Mouse (Mus musculus): ENCODE measurements around the gene Rpl23.
"Not testable (repeated sequence)": the region's sequence is repeated elsewhere in the genome, so short reads cannot be mapped to it uniquely, and the experiment has no call there.

The Rpl23 gene

GRCm38 (mm10) chr11:97798782-97799145, 16.5 kb upstream of the Rpl23 start, which contains the start of gene Lasp1:
Gene Lasp1, plus strand, starts transcription at chr11:97799000.
- DNase-seq = peak; percentile 70 to 81

- no peak for DNase-seq
Observed at GRCm38 (mm10) chr11:97798083-97798435, 15.8 kb upstream of the Rpl23 start.

DNA sequence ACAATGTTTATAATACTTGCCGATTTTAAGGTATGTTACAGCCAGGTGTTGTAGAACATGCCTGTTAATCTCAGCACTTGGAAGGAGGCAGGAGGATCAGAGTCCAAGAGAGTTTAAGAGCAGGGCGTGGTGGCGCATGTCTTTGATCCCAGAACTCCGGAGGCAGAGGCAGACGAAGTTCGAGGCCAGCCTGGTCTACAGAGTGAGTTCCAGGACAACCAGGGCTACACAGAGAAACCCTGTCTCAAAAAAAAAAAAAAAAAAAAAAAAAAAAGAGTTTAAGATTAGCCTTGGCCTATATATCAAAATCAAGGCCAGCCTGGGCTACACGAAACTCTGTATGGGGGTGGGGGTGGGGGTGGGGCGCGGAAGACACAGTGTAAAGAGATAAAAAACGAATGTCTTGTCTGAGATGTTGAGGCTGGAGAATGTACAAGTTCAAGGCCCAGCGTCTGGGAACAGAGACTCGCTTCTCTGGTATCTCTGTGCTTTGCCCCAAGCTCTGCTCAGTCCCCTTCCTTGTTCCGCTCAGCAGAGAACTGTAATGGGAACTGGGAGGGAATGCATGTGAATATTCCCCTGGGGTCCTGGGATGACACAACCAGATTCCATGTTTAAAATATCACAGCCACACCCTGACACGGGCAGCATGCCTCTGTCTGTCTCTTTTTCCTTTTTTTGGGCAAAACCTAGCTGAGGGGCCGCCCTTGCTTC, 15.3 kb upstream of the Rpl23 start:
- DNase-seq = no peak

- peak in 1 of 2 experiments; percentile 57 for DNase-seq
Observed at GRCm38 (mm10) chr11:97796910-97797309, 14.7 kb upstream of the Rpl23 start.

DNA sequence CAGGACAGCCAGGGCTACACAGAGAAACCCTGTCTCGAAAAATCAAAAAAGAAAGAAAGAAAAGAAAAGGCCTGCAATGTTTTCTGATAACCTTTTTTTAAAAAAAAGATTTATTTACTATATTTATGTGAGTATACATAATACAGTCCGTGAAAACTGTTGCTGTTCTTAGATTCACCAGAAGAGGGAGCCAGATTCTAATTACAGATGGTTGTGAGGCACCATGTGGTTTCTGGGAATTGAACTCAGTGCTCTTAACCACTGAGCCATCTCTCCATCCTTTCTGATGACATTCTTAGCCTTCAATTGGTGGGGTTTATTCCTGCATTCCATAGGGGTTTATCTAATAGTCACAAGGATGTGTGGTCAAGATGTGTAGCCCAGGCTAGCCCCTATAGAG, 10.9 kb upstream of the Rpl23 start:
- DNase-seq = no peak

DNA sequence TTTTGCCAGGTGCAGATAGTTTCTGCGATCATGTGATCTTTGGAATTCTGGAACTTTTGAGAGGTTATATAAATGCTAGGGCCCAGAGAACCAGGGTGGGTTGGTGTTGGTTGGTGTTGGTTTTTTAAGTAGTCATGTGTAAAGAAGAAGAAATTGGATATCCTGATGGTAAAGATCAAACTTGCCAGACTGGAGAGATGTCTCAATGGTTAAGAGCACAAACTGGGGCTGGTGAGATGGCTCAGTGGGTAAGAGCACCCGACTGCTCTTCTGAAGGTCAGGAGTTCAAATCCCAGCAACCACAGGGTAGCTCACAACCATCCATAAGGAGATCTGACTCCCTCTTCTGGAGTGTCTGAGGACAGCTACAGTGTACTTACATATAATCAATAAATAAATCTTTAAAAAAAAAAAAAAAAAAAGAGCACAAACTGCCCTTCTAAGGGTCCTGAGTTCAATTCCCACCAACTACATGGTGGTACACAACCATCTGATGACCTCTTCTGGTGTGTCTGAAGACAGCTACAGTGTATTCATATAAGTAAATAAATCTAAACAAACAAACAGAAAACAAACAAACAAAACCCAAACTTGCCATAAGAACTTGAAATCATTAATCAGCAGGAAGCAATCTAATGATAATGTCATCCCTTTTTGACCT, 8.7 kb upstream of the Rpl23 start:
- not testable (repeated sequence) for DNase-seq

DNA sequence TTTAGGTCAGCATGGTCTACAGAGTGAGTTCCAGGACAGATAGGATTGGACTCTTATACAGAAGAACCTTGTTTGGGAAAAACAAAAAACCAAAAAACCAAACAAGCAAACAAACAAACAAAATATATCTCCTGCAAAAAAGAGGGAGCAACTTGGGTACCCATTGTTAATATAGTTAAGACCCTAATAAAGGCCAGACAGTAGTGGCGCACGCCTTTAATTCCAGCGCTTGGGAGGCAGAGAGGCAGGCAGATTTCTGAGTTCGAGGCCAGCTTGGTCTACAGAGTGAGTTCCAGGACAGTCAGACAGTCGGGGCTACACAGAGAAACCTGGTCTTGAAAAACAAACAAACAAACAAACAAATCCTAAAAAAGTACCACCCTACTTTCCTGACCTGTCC, 7.5 kb upstream of the Rpl23 start:
- no peak for DNase-seq

GRCm38 (mm10) chr11:97787961-97788360, 5.7 kb upstream of the Rpl23 start:
- DNase-seq = no peak

- DNase-seq = no peak
Observed at GRCm38 (mm10) chr11:97782564-97782895, 293 bp upstream of the Rpl23 start.

GRCm38 (mm10) chr11:97781478-97781831, 782 bp downstream of the Rpl23 start:
- DNase-seq = no peak

DNA sequence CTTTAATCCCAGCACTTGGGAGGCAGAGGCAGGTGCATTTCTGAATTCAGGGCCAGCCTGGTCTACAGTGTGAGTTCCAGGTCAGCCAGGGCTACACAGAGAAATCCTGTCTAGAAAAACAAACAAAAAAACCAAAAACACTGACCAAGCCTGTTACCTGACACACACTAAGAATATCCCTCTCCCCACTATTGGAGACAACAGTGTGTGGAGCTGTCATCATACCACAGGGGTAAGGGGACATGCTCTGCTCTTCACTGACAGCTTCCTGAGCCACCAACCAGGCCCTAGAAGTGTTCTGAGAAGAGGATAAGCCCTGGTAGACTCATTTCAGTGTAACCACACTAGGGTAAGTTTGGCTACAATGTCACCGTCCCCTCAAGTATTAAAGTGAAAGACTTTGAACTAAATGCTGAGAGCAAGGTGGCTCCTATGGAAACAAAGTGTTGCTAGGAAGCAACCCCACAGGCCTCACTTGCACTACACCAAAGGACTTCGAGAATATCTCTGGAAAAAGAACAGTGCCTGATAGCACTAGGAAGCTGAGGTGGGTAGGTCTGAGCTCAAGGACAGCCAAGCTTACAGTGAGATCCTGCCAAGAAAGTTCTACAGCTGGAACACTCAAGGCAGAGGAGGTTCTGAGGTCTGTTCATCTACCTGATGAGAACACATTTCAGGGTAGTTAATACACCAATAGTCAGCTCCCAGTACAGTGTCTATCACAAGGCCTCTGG, 2.1 kb downstream of the Rpl23 start:
- no peak for DNase-seq

- DNase-seq = no peak
Observed at GRCm38 (mm10) chr11:97778918-97779317, 3.3 kb downstream of the Rpl23 start.

DNA sequence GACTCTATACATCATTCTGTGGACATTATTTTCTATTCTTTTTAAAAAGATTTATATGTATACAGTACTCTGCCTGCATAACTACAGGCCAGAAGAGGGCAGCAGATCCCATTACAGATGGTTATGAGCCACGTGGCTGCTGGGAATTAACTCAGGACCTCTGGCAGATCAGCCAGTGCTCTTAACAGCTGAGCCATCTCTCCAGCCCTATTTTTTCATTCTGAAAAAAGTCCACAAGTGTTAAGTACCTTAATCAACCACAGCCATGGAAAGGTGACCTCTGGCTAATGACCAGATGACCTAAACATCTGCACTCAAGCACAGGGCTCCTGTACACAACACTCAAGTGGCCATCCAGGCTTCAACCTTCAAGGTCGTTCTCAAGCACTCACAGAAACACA, 5.1 kb downstream of the Rpl23 start:
- no peak for DNase-seq

DNA sequence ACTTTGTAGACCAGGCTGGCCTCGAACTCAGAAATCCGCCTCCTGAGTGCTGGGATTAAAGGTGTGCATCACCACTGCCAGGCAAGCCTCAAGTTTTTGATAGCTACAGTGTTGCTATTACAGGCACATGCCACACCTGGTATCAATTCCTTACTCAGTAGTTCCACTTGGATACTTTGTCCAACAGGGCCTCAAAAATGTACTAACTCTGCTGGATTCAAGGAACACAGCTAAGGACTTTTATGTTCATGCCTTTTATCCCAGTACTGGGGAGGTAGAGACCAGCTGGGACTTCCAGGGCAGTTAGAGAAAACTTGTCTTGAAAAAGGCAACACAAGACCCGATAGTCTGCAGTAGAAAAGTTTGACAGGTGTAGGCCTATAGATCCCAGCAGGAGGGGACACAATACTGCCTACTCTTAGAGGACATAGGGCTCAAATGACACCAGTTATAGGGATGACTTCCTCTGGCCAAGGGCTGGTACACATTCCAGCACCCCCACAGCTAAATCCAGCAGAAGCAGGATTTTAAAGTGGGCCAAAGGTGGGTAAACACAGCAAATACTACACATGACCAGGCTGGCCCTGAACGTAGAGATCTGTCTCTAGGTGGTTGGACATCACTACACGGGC, 5.6 kb downstream of the Rpl23 start:
- DNase-seq = no peak

- no peak for DNase-seq
Observed at GRCm38 (mm10) chr11:97775808-97776496, 6.3 kb downstream of the Rpl23 start, which contains the start of gene 1700001P01Rik. Gene 1700001P01Rik, minus strand, starts transcription at chr11:97775918.

GRCm38 (mm10) chr11:97775186-97775585, 7.1 kb downstream of the Rpl23 start:
- no peak for DNase-seq

GRCm38 (mm10) chr11:97771410-97771809, 10.8 kb downstream of the Rpl23 start:
- DNase-seq = no peak

GRCm38 (mm10) chr11:97769704-97770103, 12.5 kb downstream of the Rpl23 start:
- no peak for DNase-seq

- peak; percentile 86 to 90 for DNase-seq
Observed at GRCm38 (mm10) chr11:97766154-97766881, 15.9 kb downstream of the Rpl23 start, which contains the start of gene Cwc25. Gene Cwc25, minus strand, starts transcription at chr11:97766556.

- no peak for DNase-seq
Observed at GRCm38 (mm10) chr11:97761638-97762037, 20.6 kb downstream of the Rpl23 start.

GRCm38 (mm10) chr11:97758942-97759341, 23.3 kb downstream of the Rpl23 start:
- no peak for DNase-seq

DNA sequence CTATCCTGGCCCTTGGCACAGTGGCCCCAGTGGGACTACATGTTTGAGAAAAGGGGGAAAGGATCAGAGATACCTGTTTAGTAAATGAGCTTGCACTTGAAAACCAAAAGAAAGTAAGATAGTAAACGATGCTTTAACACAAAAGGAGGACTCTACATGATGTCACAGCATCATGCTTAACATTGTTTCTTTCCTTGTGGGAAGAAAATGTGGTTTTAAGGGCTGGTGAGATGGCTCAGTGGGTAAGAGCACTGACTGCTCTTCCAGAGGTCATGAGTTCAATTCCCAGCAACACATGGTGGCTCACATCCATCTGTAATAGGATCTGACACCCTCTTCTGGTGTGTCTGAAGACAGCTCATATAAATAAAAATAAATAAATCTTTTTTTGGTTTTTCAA, 24.1 kb downstream of the Rpl23 start:
- no peak for DNase-seq
